Mouse (Mus musculus) E14TG2a.4 (cell line): ENCODE measurements around the gene Ugt1a7c.

ENCODE experiments used
- H3K27me3 ChIP-seq: 2 replicates; pipeline ENCODE4 v1.6.1; 2014; ENCODE audit warnings: low read length, control low read depth; ENCODE audit not compliant: insufficient read depth
- H3K36me3 ChIP-seq: 2 replicates; pipeline ENCODE4 v1.6.1; 2014; ENCODE audit warnings: low read length, control low read depth; ENCODE audit not compliant: insufficient read depth
- H3K4me1 ChIP-seq: replicated peaks from 2 replicates; pipeline ENCODE4 v1.6.1; 2014; ENCODE audit warnings: low read depth, low read length, control low read depth
- H3K4me3 ChIP-seq: replicated peaks from 2 replicates; pipeline ENCODE4 v1.5.1; 2014; ENCODE audit warnings: mild to moderate bottlenecking, low read length
- H3K9me3 ChIP-seq: 2 replicates; pipeline ENCODE4 v1.6.1; 2014; ENCODE audit warnings: low read length, control low read depth
- CTCF ChIP-seq: conservative IDR thresholded peaks from 2 replicates; pipeline ENCODE4 v1.5.1; 2014; ENCODE audit warnings: low read length
- NANOG ChIP-seq: IDR thresholded peaks from 2 replicates; pipeline ENCODE4 v1.6.1; 2014; ENCODE audit warnings: borderline replicate concordance, low read length, mixed read lengths
- POU5F1 ChIP-seq: IDR thresholded peaks from 2 replicates; pipeline ENCODE4 v1.6.1; 2014; ENCODE audit warnings: low read length, borderline replicate concordance

Ugt1a7c gene

GRCm38 (mm10) chr1:88179657-88180056 is 84.8 kb downstream of the Ugt1a7c start:
- H3K4me1 ChIP-seq, result no peaks in the 10 kb centered on the region
- no peak overlapping the region for H3K4me3 ChIP-seq
- TF ChIP-seq NANOG (no peak), CTCF (no peak), POU5F1 (no peak)
- H3K27me3 ChIP-seq, result no peaks in the 10 kb centered on the region
- no peaks in the 10 kb centered on the region for H3K36me3 ChIP-seq
- H3K9me3 ChIP-seq, result peaks cover 38% of the 10 kb centered on the region

- no peak overlapping the region for H3K4me3 ChIP-seq
- no peak for TF ChIP-seq POU5F1
- TF ChIP-seq CTCF, result no peak
- no peak for TF ChIP-seq NANOG
- H3K27me3 ChIP-seq, result no peaks in the 10 kb centered on the region
- no peaks in the 10 kb centered on the region for H3K9me3 ChIP-seq
- H3K4me1 ChIP-seq, result no peaks in the 10 kb centered on the region
- no peaks in the 10 kb centered on the region for H3K36me3 ChIP-seq
Observed at GRCm38 (mm10) chr1:88186325-88186935, 91.6 kb downstream of the Ugt1a7c start.

- Histone ChIP-seq H3K4me1 (peaks cover 9% of the 10 kb centered on the region; the same call in 1 of the 2 replicates), H3K27me3 (no peaks in the 10 kb centered on the region), H3K36me3 (no peaks in the 10 kb centered on the region), H3K9me3 (no peaks in the 10 kb centered on the region), H3K4me3 (no peak overlapping the region)
- TF ChIP-seq NANOG (no peak), POU5F1 (no peak), CTCF (no peak)
Observed at GRCm38 (mm10) chr1:88192136-88192535, 97.3 kb downstream of the Ugt1a7c start.

GRCm38 (mm10) chr1:88195687-88196086 is 100.8 kb downstream of the Ugt1a7c start:
- no peaks in the 10 kb centered on the region for H3K36me3 ChIP-seq
- peaks cover 9% of the 10 kb centered on the region; the same call in 1 of the 2 replicates for H3K4me1 ChIP-seq
- TF ChIP-seq POU5F1 (no peak), CTCF (no peak), NANOG (no peak)
- H3K27me3 ChIP-seq, result peaks cover 7% of the 10 kb centered on the region; the same call in 1 of the 2 replicates
- H3K4me3 ChIP-seq, result no peak overlapping the region
- H3K9me3 ChIP-seq, result no peaks in the 10 kb centered on the region

- Histone ChIP-seq H3K4me3 (no peak overlapping the region), H3K36me3 (no peaks in the 10 kb centered on the region), H3K27me3 (peaks cover 16% of the 10 kb centered on the region), H3K4me1 (peaks cover 1% of the 10 kb centered on the region; the same call in 1 of the 2 replicates), H3K9me3 (no peaks in the 10 kb centered on the region)
- TF ChIP-seq NANOG (no peak), POU5F1 (no peak), CTCF (no peak)
Observed at GRCm38 (mm10) chr1:88197443-88197842, 102.6 kb downstream of the Ugt1a7c start.

DNA sequence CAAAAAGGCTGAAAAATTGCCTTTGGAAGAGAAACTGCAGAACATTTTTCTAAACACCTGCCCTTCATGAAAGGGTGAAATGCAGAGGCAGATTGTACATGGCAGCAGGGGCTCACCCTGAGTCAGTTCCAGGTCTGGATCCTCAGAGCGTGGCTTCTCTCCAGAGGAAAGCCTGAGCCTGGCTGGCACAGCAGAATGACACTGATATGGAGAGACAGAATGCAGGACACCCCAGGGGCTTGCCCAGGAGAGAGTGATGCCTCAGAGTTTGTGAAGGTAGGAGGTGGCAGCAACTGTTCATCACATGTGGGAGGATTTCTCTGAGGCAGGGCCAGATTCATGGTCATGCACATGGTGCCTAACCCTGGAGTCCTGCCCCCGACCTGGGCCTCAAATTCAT is 105.1 kb downstream of the Ugt1a7c start:
- Histone ChIP-seq H3K27me3 (peaks cover 39% of the 10 kb centered on the region), H3K36me3 (no peaks in the 10 kb centered on the region), H3K4me3 (no peak overlapping the region), H3K4me1 (peaks cover 2% of the 10 kb centered on the region), H3K9me3 (0 out of 2 replicates have a peak, but pooled peaks cover 6% of the 10 kb centered on the region)
- TF ChIP-seq NANOG (no peak), POU5F1 (no peak), CTCF (no peak)

DNA sequence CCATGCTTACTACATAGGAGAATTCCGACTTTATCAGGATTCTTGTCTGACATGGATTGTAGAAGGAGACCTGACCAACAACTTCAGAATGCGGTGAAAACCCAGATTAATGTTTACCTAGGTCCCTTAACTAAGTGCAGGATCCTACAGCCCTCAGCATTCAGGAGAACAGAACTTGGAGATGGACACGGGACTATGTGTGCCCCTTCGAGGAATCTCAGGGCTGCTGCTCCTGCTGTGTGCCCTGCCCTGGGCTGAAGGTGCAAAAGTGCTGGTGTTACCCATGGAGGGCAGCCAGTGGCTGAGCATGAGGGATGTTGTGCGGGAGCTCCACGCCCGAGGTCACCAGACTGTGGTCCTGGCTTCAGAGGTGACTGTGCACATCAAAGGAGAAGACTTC is 105.6 kb downstream of the Ugt1a7c start, which contains the start of gene Ugt1a2:
Gene Ugt1a2, plus strand, starts transcription at position 146 of the 400 bp plus-strand sequence.
- H3K4me1 ChIP-seq, result peaks cover 4% of the 10 kb centered on the region

DNA sequence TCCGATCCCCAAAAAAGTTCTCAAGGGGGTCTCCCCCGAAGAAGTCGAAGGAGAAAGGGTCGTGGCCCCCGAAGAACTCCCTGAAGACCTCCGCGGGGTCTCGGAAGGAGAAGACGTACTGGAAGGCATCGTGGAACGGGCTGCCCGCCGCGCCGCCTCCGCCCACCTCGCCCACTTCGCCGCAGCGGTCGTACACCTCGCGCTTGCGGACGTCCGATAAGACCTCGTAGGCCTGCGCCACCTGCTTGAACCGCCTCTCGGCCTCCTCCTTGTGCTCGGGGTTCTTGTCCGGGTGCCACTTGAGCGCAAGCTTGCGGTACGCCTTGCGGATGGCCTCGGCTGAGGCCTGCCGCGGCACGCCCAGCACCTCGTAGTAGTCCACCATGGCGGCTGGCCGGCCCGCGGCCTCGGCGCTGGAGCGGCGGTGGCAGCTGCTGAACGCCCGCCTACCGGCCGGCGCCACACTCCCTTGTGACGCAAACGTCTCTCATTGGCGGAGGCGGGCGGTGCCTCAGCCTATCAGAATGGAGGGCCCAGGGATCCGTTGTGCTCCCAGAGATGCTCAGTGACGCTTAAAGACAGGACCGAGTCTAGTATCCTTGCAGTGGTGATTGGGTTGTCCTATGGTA is 110.5 kb downstream of the Ugt1a7c start, which contains the start of gene Dnajb3:
Gene Dnajb3, minus strand, starts transcription at position 489 of the 629 bp plus-strand sequence.
- Histone ChIP-seq H3K4me3 (peak within 1 kb of the TSS; percentile 73), H3K36me3 (no peaks in the 10 kb centered on the region), H3K9me3 (peaks cover 26% of the 10 kb centered on the region), H3K27me3 (peaks cover 59% of the 10 kb centered on the region), H3K4me1 (peaks cover 4% of the 10 kb centered on the region)
- TF ChIP-seq NANOG, result no peak
- TF ChIP-seq POU5F1, result no peak
- TF ChIP-seq CTCF, result no peak

More for the DNA sequence above, 105.6 kb downstream of the Ugt1a7c start, which contains the start of gene Ugt1a2:
- no peak within 1 kb of the TSS for H3K4me3 ChIP-seq
- no peak for TF ChIP-seq CTCF
- no peak for TF ChIP-seq NANOG
- no peak for TF ChIP-seq POU5F1
- H3K36me3 ChIP-seq, result no peaks in the 10 kb centered on the region
- 0 out of 2 replicates have a peak, but pooled peaks cover 6% of the 10 kb centered on the region for H3K9me3 ChIP-seq
- peaks cover 44% of the 10 kb centered on the region for H3K27me3 ChIP-seq

DNA sequence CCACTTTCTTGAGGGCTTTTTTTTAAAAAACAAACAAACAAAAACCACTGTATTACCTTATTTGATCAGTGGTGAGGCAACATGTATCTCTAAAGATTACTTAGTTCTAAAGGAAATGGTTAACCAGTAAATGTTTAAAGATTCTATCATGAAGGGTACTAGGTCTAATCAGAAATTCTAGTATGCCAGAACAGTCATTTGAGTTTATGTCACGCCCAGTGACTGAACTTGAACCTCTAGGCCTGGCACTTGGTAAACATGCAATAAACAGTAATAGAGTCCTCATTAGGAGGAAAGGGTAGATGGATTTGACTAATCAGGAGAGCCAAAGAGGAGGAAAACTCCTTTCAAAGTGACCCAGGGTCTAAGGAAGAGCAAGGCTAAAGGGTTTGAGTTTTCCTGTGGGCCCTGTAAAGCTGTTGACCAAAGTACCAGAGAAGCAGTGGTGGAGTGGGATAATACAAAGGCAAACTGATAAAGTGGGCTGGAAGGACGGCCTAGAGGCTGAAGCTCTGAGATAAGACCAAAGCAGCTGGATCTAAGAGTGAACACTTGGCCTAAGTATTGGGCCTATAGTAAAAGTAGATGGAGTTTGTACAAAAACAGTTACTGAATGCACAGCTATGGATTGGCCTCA is 112.1 kb downstream of the Ugt1a7c start:
- TF ChIP-seq NANOG (no peak), POU5F1 (no peak), CTCF (no peak)
- Histone ChIP-seq H3K4me3 (no peak overlapping the region), H3K4me1 (peaks cover 4% of the 10 kb centered on the region), H3K27me3 (peaks cover 50% of the 10 kb centered on the region), H3K36me3 (no peaks in the 10 kb centered on the region), H3K9me3 (peaks cover 26% of the 10 kb centered on the region)
